Mouse (Mus musculus): ENCODE measurements around the gene Fem1b. TPM values are rescaled to one million over a fixed set of nuclear protein-coding genes. Genes with fewer than 3 reads are reported as not detected.
A peak's percentile ranks its signal among the peaks of the same experiment; 100 is the strongest.
"Not testable (repeated sequence)": the region's sequence is repeated elsewhere in the genome, so short reads cannot be mapped to it uniquely, and the experiment has no call there.

Gene Fem1b
- polyA plus RNA-seq, 1 experiment from 2014 or later: 22.1 TPM

DNA sequence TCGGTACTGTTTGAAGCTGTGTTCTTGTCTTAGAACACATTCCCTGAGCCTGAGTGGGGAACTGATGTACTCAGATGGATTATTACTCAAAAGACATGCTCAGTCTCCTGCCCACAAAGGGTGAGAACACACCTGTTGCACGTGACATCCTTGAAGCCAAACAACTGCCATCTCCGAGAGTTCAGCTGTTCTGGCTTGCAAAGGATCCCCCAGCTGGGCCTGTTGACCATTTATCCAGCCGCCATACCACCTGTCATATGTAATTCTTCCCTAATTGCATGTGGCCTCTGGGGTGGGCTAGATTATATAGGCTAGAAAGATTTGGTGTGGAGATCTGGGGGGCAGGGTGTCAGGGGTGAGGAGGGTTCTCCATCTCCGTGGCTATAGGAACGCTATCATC lies 9.1 kb upstream of the Fem1b start:
- H3K36me3 ChIP-seq (ENCODE audit: control insufficient read depth, insufficient read depth, low read length): no peaks in the 10 kb centered on the region
- H3K27ac ChIP-seq (ENCODE audit: low read depth, low read length): no peak overlapping the region
- no peaks in the 10 kb centered on the region for H3K9me3 ChIP-seq (replicated peaks; ENCODE audit: control insufficient read depth, low read length)
- no peak overlapping the region for H3K4me3 ChIP-seq (ENCODE audit: low read depth, low read length)
- no peaks in the 10 kb centered on the region for H3K27me3 ChIP-seq (ENCODE audit: control insufficient read depth, insufficient read depth, low read length)
- no peak for ATAC-seq (replicated peaks; ENCODE audit: insufficient number of reproducible peaks, low FRiP score, low TSS enrichment)
- peaks cover 7% of the 10 kb centered on the region for H3K4me1 ChIP-seq (ENCODE audit: control insufficient read depth, insufficient read depth, low read length)
- no peak overlapping the region for H3K9ac ChIP-seq (ENCODE audit: low read depth, low read length)
- H3K4me2 ChIP-seq: no peak overlapping the region
- 83% methylated on average over 6 of the region's 6 CpGs for WGBS (ENCODE audit: insufficient replicate concordance)

DNA sequence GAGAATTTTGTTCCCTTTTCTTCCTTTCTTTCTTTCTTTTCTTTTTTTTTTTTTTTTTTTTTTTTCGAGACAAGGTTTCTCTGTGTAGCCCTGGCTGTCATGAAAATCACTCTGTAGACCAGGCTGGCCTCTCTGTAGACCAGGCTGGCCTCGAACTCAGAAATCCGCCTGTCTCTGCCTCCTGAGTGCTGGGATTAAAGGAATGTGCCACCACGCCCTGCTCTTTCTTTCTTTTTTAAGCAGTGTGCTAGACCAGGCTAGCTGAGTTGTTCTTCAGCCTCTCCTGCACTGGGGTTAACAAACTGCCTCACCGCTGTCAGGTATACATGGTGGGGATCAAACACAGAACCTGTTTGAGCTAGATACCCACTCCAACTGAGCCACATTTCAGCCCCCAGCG lies 8.2 kb upstream of the Fem1b start:
- H3K27me3 ChIP-seq (ENCODE audit: control insufficient read depth, insufficient read depth, low read length); H3K9ac ChIP-seq (ENCODE audit: low read depth, low read length); H3K36me3 ChIP-seq (ENCODE audit: control insufficient read depth, insufficient read depth, low read length); ATAC-seq (replicated peaks; ENCODE audit: insufficient number of reproducible peaks, low FRiP score, low TSS enrichment); H3K4me3 ChIP-seq (ENCODE audit: low read depth, low read length); H3K27ac ChIP-seq (ENCODE audit: low read depth, low read length); H3K4me1 ChIP-seq (ENCODE audit: control insufficient read depth, insufficient read depth, low read length); H3K9me3 ChIP-seq (replicated peaks; ENCODE audit: control insufficient read depth, low read length); H3K4me2 ChIP-seq: not testable (repeated sequence)
- 81% methylated on average over 6 of the region's 6 CpGs for WGBS (ENCODE audit: insufficient replicate concordance)

GRCm38 (mm10) chr9:62819494-62819893 lies 7.8 kb upstream of the Fem1b start:
- H3K4me3 ChIP-seq (ENCODE audit: low read depth, low read length): no peak overlapping the region
- H3K4me1 ChIP-seq (ENCODE audit: control insufficient read depth, insufficient read depth, low read length): peaks cover 4% of the 10 kb centered on the region; the same call in 1 of the 2 replicates
- no peaks in the 10 kb centered on the region for H3K36me3 ChIP-seq (ENCODE audit: control insufficient read depth, insufficient read depth, low read length)
- 72% methylated on average over 3 of the region's 3 CpGs for WGBS (ENCODE audit: insufficient replicate concordance)
- H3K9me3 ChIP-seq (replicated peaks; ENCODE audit: control insufficient read depth, low read length): no peaks in the 10 kb centered on the region
- no peak overlapping the region for H3K9ac ChIP-seq (ENCODE audit: low read depth, low read length)
- no peaks in the 10 kb centered on the region for H3K27me3 ChIP-seq (ENCODE audit: control insufficient read depth, insufficient read depth, low read length)
- no peak overlapping the region for H3K27ac ChIP-seq (ENCODE audit: low read depth, low read length)
- no peak overlapping the region for H3K4me2 ChIP-seq
- no peak for ATAC-seq (replicated peaks; ENCODE audit: insufficient number of reproducible peaks, low FRiP score, low TSS enrichment)

DNA sequence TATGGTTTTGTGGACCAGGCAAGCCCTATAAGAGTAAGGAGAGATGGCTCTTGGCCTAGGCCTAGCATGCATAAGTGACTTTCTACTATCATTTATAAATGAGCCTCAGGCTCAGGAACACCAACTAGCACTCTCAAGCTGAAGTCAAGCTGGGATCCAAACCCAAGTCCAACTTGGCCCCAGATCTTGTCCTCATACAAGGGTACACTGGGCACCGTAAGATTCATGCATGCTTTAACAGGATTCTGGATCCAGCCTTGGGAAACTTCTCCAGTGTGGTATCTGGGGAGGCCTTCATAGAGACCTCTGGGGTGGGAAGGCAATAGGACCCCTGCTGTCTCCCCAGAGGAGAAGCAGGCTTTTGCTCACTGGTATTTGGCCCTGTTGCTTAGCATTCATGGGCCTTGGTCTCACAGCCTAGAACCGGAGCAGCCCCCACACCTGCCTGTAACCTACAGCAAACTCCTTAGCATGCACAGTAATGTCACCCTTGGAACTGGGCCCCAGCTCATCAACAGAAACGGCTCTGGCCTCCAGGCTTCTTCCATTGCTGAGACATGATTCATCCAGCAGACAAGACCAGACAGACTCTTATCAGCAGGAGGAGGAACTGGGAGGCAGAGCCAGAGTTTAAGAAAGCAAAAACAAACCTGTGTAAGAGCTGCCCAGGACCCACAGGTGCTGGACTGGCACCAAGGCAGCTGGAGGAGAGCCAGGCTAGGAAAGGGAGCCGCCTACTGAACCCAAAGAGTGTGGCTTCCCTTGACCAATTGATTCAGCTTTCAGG lies 6.3 kb upstream of the Fem1b start:
- Histone ChIP-seq H3K4me3 (ENCODE audit: low read depth, low read length) (no peak overlapping the region), H3K4me1 (ENCODE audit: control insufficient read depth, insufficient read depth, low read length) (peaks cover 4% of the 10 kb centered on the region; the same call in 1 of the 2 replicates), H3K9ac (ENCODE audit: low read depth, low read length) (no peak overlapping the region), H3K27me3 (ENCODE audit: control insufficient read depth, insufficient read depth, low read length) (no peaks in the 10 kb centered on the region), H3K36me3 (ENCODE audit: control insufficient read depth, insufficient read depth, low read length) (no peaks in the 10 kb centered on the region), H3K27ac (ENCODE audit: low read depth, low read length) (peak overlapping the region; percentile 7; the same call in 1 of the 2 replicates), H3K4me2 (no peak overlapping the region), H3K9me3 (replicated peaks; ENCODE audit: control insufficient read depth, low read length) (no peaks in the 10 kb centered on the region)
- no peak for ATAC-seq (replicated peaks; ENCODE audit: insufficient number of reproducible peaks, low FRiP score, low TSS enrichment)
- 62% methylated on average over 4 of the region's 4 CpGs for WGBS (ENCODE audit: insufficient replicate concordance)

DNA sequence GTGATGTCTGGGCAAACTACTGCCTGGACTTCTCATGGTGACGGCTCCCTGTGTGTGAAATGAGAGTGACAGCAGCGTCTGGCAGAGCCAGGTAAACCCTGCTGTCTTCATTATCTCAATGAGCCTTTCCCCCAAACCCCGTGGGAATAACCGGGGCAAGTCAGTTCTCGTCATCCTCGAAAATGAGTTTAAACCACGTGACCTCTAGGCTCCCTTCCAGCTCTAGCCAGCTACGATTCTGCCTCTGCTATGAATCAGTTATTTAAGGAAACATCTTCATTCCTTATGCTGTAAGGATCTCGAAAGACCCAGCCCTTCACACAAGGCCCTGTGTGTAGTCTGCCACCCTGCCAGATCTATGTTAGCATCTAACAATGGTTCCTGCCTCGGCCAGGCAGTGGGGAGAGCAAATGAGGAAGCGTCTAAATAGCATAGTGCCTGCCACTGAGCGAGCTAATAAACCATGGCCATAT lies 5.4 kb upstream of the Fem1b start:
- 0 out of 2 replicates have a peak overlapping the region, but pooled peaks have one; percentile 9 for H3K4me2 ChIP-seq
- no peaks in the 10 kb centered on the region for H3K9me3 ChIP-seq (replicated peaks; ENCODE audit: control insufficient read depth, low read length)
- H3K4me3 ChIP-seq (ENCODE audit: low read depth, low read length): no peak overlapping the region
- peaks cover 4% of the 10 kb centered on the region; the same call in 1 of the 2 replicates for H3K4me1 ChIP-seq (ENCODE audit: control insufficient read depth, insufficient read depth, low read length)
- no peak; the same call in 1 of the 2 replicates for ATAC-seq (replicated peaks; ENCODE audit: insufficient number of reproducible peaks, low FRiP score, low TSS enrichment)
- no peak overlapping the region for H3K27ac ChIP-seq (ENCODE audit: low read depth, low read length)
- no peaks in the 10 kb centered on the region for H3K36me3 ChIP-seq (ENCODE audit: control insufficient read depth, insufficient read depth, low read length)
- H3K9ac ChIP-seq (ENCODE audit: low read depth, low read length): no peak overlapping the region
- 53% methylated on average over 12 of the region's 12 CpGs for WGBS (ENCODE audit: insufficient replicate concordance)
- no peaks in the 10 kb centered on the region for H3K27me3 ChIP-seq (ENCODE audit: control insufficient read depth, insufficient read depth, low read length)

- Histone ChIP-seq H3K9ac (ENCODE audit: low read depth, low read length) (no peak overlapping the region), H3K27ac (ENCODE audit: low read depth, low read length) (no peak overlapping the region), H3K4me3 (ENCODE audit: low read depth, low read length) (no peak overlapping the region), H3K9me3 (replicated peaks; ENCODE audit: control insufficient read depth, low read length) (no peaks in the 10 kb centered on the region), H3K27me3 (ENCODE audit: control insufficient read depth, insufficient read depth, low read length) (no peaks in the 10 kb centered on the region), H3K36me3 (ENCODE audit: control insufficient read depth, insufficient read depth, low read length) (no peaks in the 10 kb centered on the region), H3K4me1 (ENCODE audit: control insufficient read depth, insufficient read depth, low read length) (peaks cover 4% of the 10 kb centered on the region; the same call in 1 of the 2 replicates), H3K4me2 (0 out of 2 replicates have a peak overlapping the region, but pooled peaks have one; percentile 9)
- no peak for ATAC-seq (replicated peaks; ENCODE audit: insufficient number of reproducible peaks, low FRiP score, low TSS enrichment)
- 60% methylated on average over 9 of the region's 9 CpGs for WGBS (ENCODE audit: insufficient replicate concordance)
Observed at GRCm38 (mm10) chr9:62816323-62817098, 4.8 kb upstream of the Fem1b start.

DNA sequence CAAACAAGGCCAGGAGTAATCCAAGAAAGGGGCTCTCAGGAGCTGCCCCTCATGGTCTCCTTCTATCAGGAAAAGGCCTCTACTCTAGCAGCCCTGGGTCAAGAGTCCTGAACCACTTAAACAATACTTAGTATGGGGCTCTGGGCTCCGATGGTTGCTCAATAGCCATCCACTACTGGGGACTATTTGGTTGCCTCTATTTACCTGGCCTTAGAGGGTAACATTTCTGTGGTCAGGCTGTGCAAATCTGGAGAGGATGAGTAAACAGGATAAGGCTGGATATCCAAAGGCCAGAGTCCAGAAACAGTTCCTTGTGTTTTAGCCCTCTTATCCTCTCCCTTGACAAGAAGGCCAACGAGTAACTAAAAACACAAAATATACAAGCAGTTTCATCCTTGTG lies 3.0 kb upstream of the Fem1b start:
- Histone ChIP-seq H3K36me3 (ENCODE audit: control insufficient read depth, insufficient read depth, low read length) (no peaks in the 10 kb centered on the region), H3K4me1 (ENCODE audit: control insufficient read depth, insufficient read depth, low read length) (peaks cover 4% of the 10 kb centered on the region; the same call in 1 of the 2 replicates), H3K9me3 (replicated peaks; ENCODE audit: control insufficient read depth, low read length) (no peaks in the 10 kb centered on the region), H3K9ac (ENCODE audit: low read depth, low read length) (no peak overlapping the region), H3K4me2 (no peak overlapping the region), H3K4me3 (ENCODE audit: low read depth, low read length) (no peak overlapping the region), H3K27me3 (ENCODE audit: control insufficient read depth, insufficient read depth, low read length) (no peaks in the 10 kb centered on the region), H3K27ac (ENCODE audit: low read depth, low read length) (no peak overlapping the region)
- ATAC-seq (replicated peaks; ENCODE audit: insufficient number of reproducible peaks, low FRiP score, low TSS enrichment): no peak
- WGBS (ENCODE audit: insufficient replicate concordance): 70% methylated on average over 2 of the region's 2 CpGs

DNA sequence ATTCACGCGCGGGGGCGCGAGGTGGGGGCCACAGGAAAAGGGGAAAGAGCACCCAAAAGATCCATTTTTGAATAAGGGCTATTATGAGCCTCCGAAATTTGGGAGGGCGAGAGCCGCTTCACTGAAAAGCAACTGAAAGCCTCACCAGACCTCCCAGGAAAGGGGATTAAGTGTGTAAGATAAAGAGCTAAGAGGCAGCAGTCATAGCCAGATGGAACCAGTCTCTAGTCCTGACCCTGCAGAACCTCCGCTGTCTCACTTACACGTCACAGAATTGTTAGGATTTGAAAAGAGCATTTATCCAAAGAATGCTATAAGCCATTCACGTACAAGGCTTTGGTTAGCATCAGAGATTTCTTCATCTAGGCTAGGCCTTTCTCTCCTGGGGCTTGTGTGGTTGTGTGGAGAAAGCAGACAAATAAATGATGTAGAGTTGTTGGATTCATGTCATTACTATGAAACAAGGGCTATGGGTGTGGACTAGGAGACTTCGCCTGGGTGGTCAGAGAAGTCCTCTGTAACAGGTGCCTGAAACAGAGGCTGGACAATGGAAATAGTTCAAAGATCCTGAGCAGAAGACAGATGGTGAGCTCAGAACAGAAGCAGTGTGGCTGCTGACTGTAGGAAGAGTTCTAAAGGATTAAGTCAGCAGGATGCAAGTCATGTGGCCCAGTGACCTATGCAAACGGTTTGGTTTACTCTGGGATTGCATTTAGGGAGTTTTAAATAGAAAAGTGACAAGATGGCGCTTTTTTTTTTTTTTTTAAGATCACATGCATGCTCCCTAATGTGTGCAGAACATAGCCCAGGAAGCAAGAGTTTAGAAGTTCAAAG lies 699 bp upstream of the Fem1b start:
- Histone ChIP-seq H3K4me1 (ENCODE audit: control insufficient read depth, insufficient read depth, low read length) (peaks cover 10% of the 10 kb centered on the region), H3K27me3 (ENCODE audit: control insufficient read depth, insufficient read depth, low read length) (no peaks in the 10 kb centered on the region), H3K4me2 (peak overlapping the region; percentile 99), H3K9ac (ENCODE audit: low read depth, low read length) (peak overlapping the region; percentile 97), H3K4me3 (ENCODE audit: low read depth, low read length) (peak overlapping the region; percentile 94), H3K27ac (ENCODE audit: low read depth, low read length) (peak overlapping the region; percentile 96), H3K9me3 (replicated peaks; ENCODE audit: control insufficient read depth, low read length) (no peaks in the 10 kb centered on the region), H3K36me3 (ENCODE audit: control insufficient read depth, insufficient read depth, low read length) (no peaks in the 10 kb centered on the region)
- ATAC-seq (replicated peaks; ENCODE audit: insufficient number of reproducible peaks, low FRiP score, low TSS enrichment): no peak
- WGBS (ENCODE audit: insufficient replicate concordance): 14% methylated on average over 14 of the region's 14 CpGs

Data from heart, embryonic 11.5 days (tissue).